Mouse (Mus musculus) MEL (cell line): ENCODE data around the gene Sapcd1. TPM values are rescaled to one million over a fixed set of nuclear protein-coding genes. Genes with fewer than 3 reads are reported as not detected.

Experiments used
- DNase-seq: peaks from one replicate; pipeline ENCODE4 v3.0.0; 2011; ENCODE audit warnings: low read depth, low spot score
- H3K27ac ChIP-seq: 2 replicates; pipeline ENCODE4 v1.5.1; 2012; ENCODE audit warnings: low read depth, mild to moderate bottlenecking, control low read depth, low read length, moderate library complexity; ENCODE audit not compliant: control insufficient read depth
- H3K27me3 ChIP-seq, 2 experiments: fragments of 150-350 bp in 1 of 2; sonication (generic) in 1 of 2; 2 replicates each; pipeline ENCODE4 v1.6.1; 2012; ENCODE audit warnings: low read length in 2 of 2, mild to moderate bottlenecking in 2 of 2, improper control_type of control experiment in 1 of 2, moderate library complexity in 1 of 2; ENCODE audit not compliant: insufficient read depth in 2 of 2, control insufficient read depth in 1 of 2
- H3K36me3 ChIP-seq, 2 experiments: 2 replicates each; pipeline ENCODE4 v1.6.1; 2012 to 2014; ENCODE audit warnings: low read length in 2 of 2, improper control_type of control experiment in 1 of 2, inconsistent platforms in 1 of 2, mild to moderate bottlenecking in 1 of 2; ENCODE audit not compliant: insufficient read depth in 2 of 2, control insufficient read depth in 1 of 2
- H3K4me1 ChIP-seq, 2 experiments: fragments of 150-350 bp in 1 of 2; sonication (generic) in 1 of 2; 2 replicates each; pipeline ENCODE4 v1.6.1; 2012; ENCODE audit warnings: low read length in 2 of 2, improper control_type of control experiment in 1 of 2, mild to moderate bottlenecking in 1 of 2; ENCODE audit not compliant: insufficient read depth in 2 of 2, control insufficient read depth in 1 of 2
- H3K4me3 ChIP-seq, 2 experiments: fragments of 150-350 bp in 1 of 2; sonication (generic) in 1 of 2; 2 replicates each; pipeline ENCODE4 v1.5.1; 2012; ENCODE audit warnings: low read depth in 2 of 2, low read length in 2 of 2, mild to moderate bottlenecking in 2 of 2, moderate library complexity in 2 of 2, control low read depth in 1 of 2, improper control_type of control experiment in 1 of 2; ENCODE audit not compliant: control insufficient read depth in 1 of 2, insufficient read depth in 1 of 2
- H3K79me2 ChIP-seq: 2 replicates; pipeline ENCODE4 v1.6.1; 2012; ENCODE audit warnings: mild to moderate bottlenecking, low read length, moderate library complexity; ENCODE audit not compliant: control insufficient read depth, poor library complexity, insufficient read depth
- H3K9ac ChIP-seq: 2 replicates; pipeline ENCODE4 v1.6.1; 2012; ENCODE audit warnings: low read depth, mild to moderate bottlenecking, control low read depth, low read length, moderate library complexity; ENCODE audit not compliant: control insufficient read depth, poor library complexity, severe bottlenecking
- H3K9me3 ChIP-seq: fragments of 150-350 bp; sonication (generic); replicated peaks from 2 replicates; pipeline ENCODE4 v1.6.1; 2012; ENCODE audit warnings: mild to moderate bottlenecking, low read length, improper control_type of control experiment, moderate library complexity; ENCODE audit not compliant: insufficient read depth
- CHD1 ChIP-seq: IDR thresholded peaks from 2 replicates; pipeline ENCODE4 v1.6.1; 2012; ENCODE audit warnings: low read depth, mild to moderate bottlenecking, inconsistent platforms, low read length, improper control_type of control experiment
- CHD2 ChIP-seq: IDR thresholded peaks from 2 replicates; pipeline ENCODE4 v1.6.1; 2011; ENCODE audit warnings: low read length, improper control_type of control experiment
- CTCF ChIP-seq, 3 experiments: IDR thresholded peaks in 2 of 3; conservative IDR thresholded peaks in 1 of 3; 2 replicates each; pipeline ENCODE4 v1.5.1; 2011 to 2012; ENCODE audit warnings: low read length in 3 of 3, low read depth in 2 of 3, mild to moderate bottlenecking in 2 of 3, improper control_type of control experiment in 1 of 3, inconsistent platforms in 1 of 3, mixed read lengths in 1 of 3, moderate library complexity in 1 of 3; ENCODE audit not compliant: control insufficient read depth in 1 of 3, insufficient read depth in 1 of 3, poor library complexity in 1 of 3, severe bottlenecking in 1 of 3
- E2F4 ChIP-seq: IDR thresholded peaks from 2 replicates; pipeline ENCODE4 v1.6.1; 2011; ENCODE audit warnings: low read depth, low read length, improper control_type of control experiment, borderline replicate concordance
- EP300 ChIP-seq, 2 experiments: IDR thresholded peaks; 2 replicates each; pipeline ENCODE4 v1.6.1; 2011; ENCODE audit warnings: improper control_type of control experiment in 2 of 2, low read length in 2 of 2, low read depth in 1 of 2, mild to moderate bottlenecking in 1 of 2
- ETS1 ChIP-seq: IDR thresholded peaks from 2 replicates; pipeline ENCODE4 v1.6.1; 2012; ENCODE audit warnings: low read depth, mild to moderate bottlenecking, inconsistent platforms, low read length, improper control_type of control experiment, moderate library complexity
- GATA1 ChIP-seq: IDR thresholded peaks from 2 replicates; pipeline ENCODE4 v1.6.1; 2011; ENCODE audit warnings: low read depth, low read length, improper control_type of control experiment
- HCFC1 ChIP-seq: IDR thresholded peaks from 2 replicates; pipeline ENCODE4 v1.6.1; 2012; ENCODE audit warnings: low read depth, mild to moderate bottlenecking, inconsistent platforms, low read length, improper control_type of control experiment, moderate library complexity
- MAX ChIP-seq: IDR thresholded peaks from 2 replicates; pipeline ENCODE4 v1.6.1; 2011; ENCODE audit warnings: low read length, improper control_type of control experiment
- MYB ChIP-seq: IDR thresholded peaks from 2 replicates; pipeline ENCODE4 v1.6.1; 2011; ENCODE audit warnings: mild to moderate bottlenecking, low read depth, low read length, improper control_type of control experiment
- MYC ChIP-seq: IDR thresholded peaks from 2 replicates; pipeline ENCODE4 v1.6.1; 2011; ENCODE audit warnings: low read depth, mild to moderate bottlenecking, low read length, improper control_type of control experiment, moderate library complexity
- NELFE ChIP-seq: IDR thresholded peaks from 2 replicates; pipeline ENCODE4 v1.6.1; 2011; ENCODE audit warnings: low read depth, low read length, improper control_type of control experiment
- NRF1 ChIP-seq: IDR thresholded peaks from 2 replicates; pipeline ENCODE4 v1.6.1; 2014; ENCODE audit warnings: low read depth, mild to moderate bottlenecking, inconsistent platforms, low read length, improper control_type of control experiment, moderate library complexity; ENCODE audit not compliant: poor library complexity, insufficient read depth, severe bottlenecking
- POLR2A ChIP-seq, 2 experiments: IDR thresholded peaks; 2 replicates each; pipeline ENCODE4 v1.6.1; 2011 to 2012; ENCODE audit warnings: low read length in 2 of 2, mild to moderate bottlenecking in 2 of 2, control low read depth in 1 of 2, improper control_type of control experiment in 1 of 2, low read depth in 1 of 2, moderate library complexity in 1 of 2; ENCODE audit not compliant: control insufficient read depth in 1 of 2, insufficient read depth in 1 of 2, poor library complexity in 1 of 2
- POLR2AphosphoS2 ChIP-seq: IDR thresholded peaks from 2 replicates; pipeline ENCODE4 v1.6.1; 2011; ENCODE audit warnings: low read length, improper control_type of control experiment
- TAL1 ChIP-seq: IDR thresholded peaks from 2 replicates; pipeline ENCODE4 v1.6.1; 2012; ENCODE audit warnings: mild to moderate bottlenecking, inconsistent platforms, low read length, moderate library complexity, mixed read lengths
- TBP ChIP-seq: IDR thresholded peaks from 2 replicates; pipeline ENCODE4 v1.8.0; 2011; ENCODE audit warnings: low read depth, low read length, improper control_type of control experiment
- TCF12 ChIP-seq: IDR thresholded peaks from 2 replicates; pipeline ENCODE4 v1.6.1; 2014; ENCODE audit warnings: low read depth, mild to moderate bottlenecking, inconsistent platforms, low read length, improper control_type of control experiment, moderate library complexity
- UBTF ChIP-seq: IDR thresholded peaks from 2 replicates; pipeline ENCODE4 v1.6.1; 2012; ENCODE audit warnings: low read depth, mild to moderate bottlenecking, inconsistent platforms, low read length, improper control_type of control experiment, moderate library complexity, borderline replicate concordance; ENCODE audit not compliant: insufficient read depth
- USF1 ChIP-seq: IDR thresholded peaks from 2 replicates; pipeline ENCODE4 v1.6.1; 2014; ENCODE audit warnings: low read depth, mild to moderate bottlenecking, inconsistent platforms, low read length, improper control_type of control experiment, moderate library complexity
- ZMIZ1 ChIP-seq: IDR thresholded peaks from 2 replicates; pipeline ENCODE4 v1.6.1; 2012; ENCODE audit warnings: low read depth, mild to moderate bottlenecking, inconsistent platforms, low read length, improper control_type of control experiment, moderate library complexity
- polyA plus RNA-seq, 2 experiments: library from polyadenylated mRNA; stranded (reverse) in 1 of 2; unstranded in 1 of 2; fragments of >175 nt in 1 of 2; fragments of >200 nt in 1 of 2; gene quantifications; 2 replicates each; pipeline versions ENCODE4 v1.2.1 to v1.2.4; 2012; ENCODE audit warnings: low replicate concordance in 2 of 2, low read depth in 1 of 2; ENCODE audit not compliant: insufficient read length in 2 of 2, insufficient read depth in 1 of 2, missing spikeins in 1 of 2
- total RNA-seq: library from RNA; depleted of rRNA; stranded (reverse); fragments of 300-350 nt; gene quantifications from 2 replicates; pipeline ENCODE4 v1.2.3, GENCODE M21; 2012

Gene Sapcd1
- total and polyA plus RNA-seq, 3 experiments: 124 to 164 TPM; not detected in 1

- Histone ChIP-seq H3K36me3 (peaks cover 0 to 47% of the 10 kb centered on the region in 2 experiments; a peak in 2 of 4 replicates), H3K9ac (peak overlapping the region; percentile 77), H3K27ac (peak overlapping the region; percentile 96)
Measured at GRCm38 (mm10) chr17:35023221-35023620, 4.6 kb downstream of the Sapcd1 start.

GRCm38 (mm10) chr17:35022541-35023060 is 5.2 kb downstream of the Sapcd1 start:
- Histone ChIP-seq H3K27me3 (no peaks in the 10 kb centered on the region), H3K79me2 (peaks cover 38% of the 10 kb centered on the region), H3K27ac (peak overlapping the region; percentile 96), H3K9ac (peak overlapping the region; percentile 77), H3K9me3 (no peaks in the 10 kb centered on the region), H3K36me3 (peaks cover 0 to 42% of the 10 kb centered on the region in 2 experiments; a peak in 2 of 4 replicates), H3K4me3 (peak overlapping the region; percentile 54 to 66), H3K4me1 (peaks cover 14 to 54% of the 10 kb centered on the region in 2 experiments; a peak in 3 of 4 replicates)
- TF ChIP-seq MYC (0 out of 2 replicates have a peak, but pooled peaks have one; percentile 10), CHD1 (peak; percentile 54), EP300 (IDR thresholded peaks at IDR 0.05; ENCODE audit: low read depth in 1 of 2, low read length in 2 of 2) (no peak), POLR2A (IDR thresholded peaks at IDR 0.05; ENCODE audit: control insufficient read depth in 1 of 2, insufficient read depth in 1 of 2, low read depth in 1 of 2, low read length in 2 of 2, poor library complexity in 1 of 2) (peak in 1 of 2 experiments; percentile 33; a peak in 1 of 4 replicates)
- DNase-seq: peak; percentile 58

More at GRCm38 (mm10) chr17:35023221-35023620, 4.6 kb downstream of the Sapcd1 start:
- H3K79me2 ChIP-seq: peaks cover 39% of the 10 kb centered on the region
- no peaks in the 10 kb centered on the region for H3K9me3 ChIP-seq
- H3K4me1 ChIP-seq: peaks cover 17 to 58% of the 10 kb centered on the region in 2 experiments; a peak in 3 of 4 replicates
- TF ChIP-seq POLR2A (IDR thresholded peaks at IDR 0.05; ENCODE audit: control insufficient read depth in 1 of 2, insufficient read depth in 1 of 2, low read depth in 1 of 2, low read length in 2 of 2, poor library complexity in 1 of 2): peak in 1 of 2 experiments; percentile 27; a peak in 1 of 4 replicates
- no peak for TF ChIP-seq TAL1
- peak; percentile 6 for TF ChIP-seq USF1
- TF ChIP-seq HCFC1: no peak
- peak in 1 of 3 experiments; percentile 5; a peak in 1 of 6 replicates for TF ChIP-seq CTCF (IDR thresholded peaks at IDR 0.05 in 2 of 3, conservative IDR thresholded peaks at IDR 0.05 in 1 of 3; ENCODE audit: control insufficient read depth in 1 of 3, insufficient read depth in 1 of 3, low read depth in 2 of 3, low read length in 3 of 3, poor library complexity in 1 of 3, severe bottlenecking in 1 of 3)
- TF ChIP-seq POLR2AphosphoS2: 0 out of 2 replicates have a peak, but pooled peaks have one; percentile 13
- peak; percentile 8; the same call in 1 of the 2 replicates for TF ChIP-seq ETS1
- TF ChIP-seq MAX: peak; percentile 32; the same call in 1 of the 2 replicates
- peak in 1 of 2 experiments; percentile 36; a peak in 3 of 4 replicates for TF ChIP-seq EP300 (IDR thresholded peaks at IDR 0.05; ENCODE audit: low read depth in 1 of 2, low read length in 2 of 2)
- peak overlapping the region; percentile 54 to 66 for H3K4me3 ChIP-seq
- peak; percentile 57 for DNase-seq
- H3K27me3 ChIP-seq: no peaks in the 10 kb centered on the region

GRCm38 (mm10) chr17:35021842-35022477 is 5.9 kb downstream of the Sapcd1 start:
- H3K36me3 ChIP-seq: peaks cover 0 to 43% of the 10 kb centered on the region in 2 experiments; a peak in 2 of 4 replicates
- DNase-seq: peak; percentile 98
- peaks cover 14 to 56% of the 10 kb centered on the region in 2 experiments; a peak in 3 of 4 replicates for H3K4me1 ChIP-seq
- H3K4me3 ChIP-seq: no peak overlapping the region
- peaks cover 34% of the 10 kb centered on the region for H3K79me2 ChIP-seq
- H3K9me3 ChIP-seq: no peaks in the 10 kb centered on the region
- H3K27me3 ChIP-seq: no peaks in the 10 kb centered on the region
- H3K27ac ChIP-seq: peak overlapping the region; percentile 96
- H3K9ac ChIP-seq: peak overlapping the region; percentile 77
- peak; percentile 98 for TF ChIP-seq MYB
- no peak for TF ChIP-seq UBTF
- TF ChIP-seq NRF1: no peak
- peak; percentile 29 for TF ChIP-seq CHD2
- TF ChIP-seq TAL1: peak; percentile 99
- peak; percentile 9 to 71; a peak in 2 of 4 replicates for TF ChIP-seq POLR2A (IDR thresholded peaks at IDR 0.05; ENCODE audit: control insufficient read depth in 1 of 2, insufficient read depth in 1 of 2, low read depth in 1 of 2, low read length in 2 of 2, poor library complexity in 1 of 2)
- peak; percentile 99 for TF ChIP-seq TCF12
- TF ChIP-seq GATA1: peak; percentile 100
- TF ChIP-seq ZMIZ1: no peak
- TF ChIP-seq TBP: peak; percentile 73
- peak; percentile 96 for TF ChIP-seq USF1
- TF ChIP-seq NELFE: peak; percentile 31; the same call in 1 of the 2 replicates
- peak; percentile 75 for TF ChIP-seq E2F4
- peak; percentile 76 for TF ChIP-seq HCFC1
- TF ChIP-seq POLR2AphosphoS2: peak; percentile 82
